Comparison of ENCODE assay signal across 8 mouse cellular contexts in the genomic region with DNA sequence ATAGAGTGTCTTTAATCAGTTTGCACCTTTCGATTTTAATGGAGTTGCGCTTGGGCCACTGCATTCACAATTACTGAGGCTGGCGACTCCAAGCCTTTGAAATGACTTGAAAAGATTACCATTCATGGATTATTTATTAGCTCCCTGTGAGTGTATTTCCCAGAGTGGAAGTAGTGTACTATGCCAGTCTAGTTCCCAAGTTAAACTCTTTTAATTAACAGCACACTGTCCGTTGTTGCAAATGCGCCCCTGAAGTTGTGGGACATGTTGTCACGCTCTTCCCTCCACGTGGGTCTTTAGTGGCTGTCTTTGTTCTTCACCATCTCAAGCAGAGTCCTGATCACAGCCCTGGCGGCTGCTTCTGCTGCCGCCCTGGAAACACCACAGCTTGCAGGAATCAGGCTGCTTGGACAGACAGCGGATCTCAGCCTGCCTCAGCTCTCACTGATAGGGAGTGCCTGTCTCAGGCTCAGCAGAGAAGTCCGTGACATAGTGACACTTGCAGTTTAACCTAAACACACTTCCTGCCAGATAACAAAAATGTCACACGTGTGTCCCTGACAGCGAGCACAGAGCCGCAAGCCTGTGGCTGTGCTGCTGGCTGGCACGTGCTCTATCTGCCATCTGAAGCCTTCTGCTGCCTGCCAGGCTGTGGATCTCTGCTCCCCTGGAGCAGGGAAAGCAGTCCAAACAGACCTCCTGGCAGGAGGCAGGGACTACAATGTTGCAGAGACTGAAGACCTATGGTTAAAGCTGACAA.
DNase-seq lines count a peak whose midpoint lies in the region; ATAC-seq lines count a peak whose summit lies in the region.

No protein-coding gene starts in this region.

- peak; percentile 11 for DNase-seq in ES-CJ7 (ENCODE audit: low read depth, low spot score)
- DNase-seq in adrenal gland, postnatal 25 days: peak; percentile 36
- DNase-seq in embryonic facial prominence, embryonic 14.5 days (ENCODE audit: low spot score): peak; percentile 39
- peak; percentile 41 to 43 for DNase-seq in left cerebral cortex, postnatal 25 days (ENCODE audit: low spot score in 2 of 2)
- DNase-seq in midbrain, embryonic 11.5 days (ENCODE audit: low spot score, missing footprints): peak; percentile 94
- DNase-seq in thymus, postnatal 0 days (ENCODE audit: low spot score): peak; percentile 42
- DNase-seq in c-Kit-positive CD71-positive TER-119-positive erythroid progenitor cells, embryonic 14.5 days (ENCODE audit: low spot score): no peak

- WGBS in embryonic facial prominence, embryonic 14.5 days: 12% methylated on average over 15 of the region's 15 CpGs
- WGBS in hindbrain, embryonic 12.5 days: 3% methylated on average over 15 of the region's 15 CpGs
- 2% methylated on average over 15 of the region's 15 CpGs for WGBS in midbrain, embryonic 11.5 days

- no peaks in the 10 kb centered on the region for H3K36me3 ChIP-seq in embryonic facial prominence, embryonic 14.5 days (ENCODE audit: control insufficient read depth, insufficient read depth, low read length)
- no peaks in the 10 kb centered on the region for H3K36me3 ChIP-seq in hindbrain, embryonic 12.5 days
- no peaks in the 10 kb centered on the region for H3K36me3 ChIP-seq in midbrain, embryonic 11.5 days (ENCODE audit: control insufficient read depth, insufficient read depth, low read length)

- peaks cover 7% of the 10 kb centered on the region; the same call in 1 of the 2 replicates for H3K4me1 ChIP-seq in embryonic facial prominence, embryonic 14.5 days (ENCODE audit: control insufficient read depth, insufficient read depth, low read length)
- H3K4me1 ChIP-seq in hindbrain, embryonic 12.5 days: peaks cover 19% of the 10 kb centered on the region
- peaks cover 16% of the 10 kb centered on the region; the same call in 1 of the 2 replicates for H3K4me1 ChIP-seq in midbrain, embryonic 11.5 days (ENCODE audit: control insufficient read depth, insufficient read depth, low read length)

- H3K4me2 ChIP-seq in embryonic facial prominence, embryonic 14.5 days (ENCODE audit: low read depth, low read length): peak overlapping the region; percentile 46
- peak overlapping the region; percentile 39 for H3K4me2 ChIP-seq in hindbrain, embryonic 12.5 days (replicated peaks)
- peak overlapping the region; percentile 47 for H3K4me2 ChIP-seq in midbrain, embryonic 11.5 days

- ATAC-seq in embryonic facial prominence, embryonic 14.5 days (ENCODE audit: low read depth): 0 out of 2 replicates have a peak, but pooled peaks have one; percentile 44
- peak; percentile 82 for ATAC-seq in hindbrain, embryonic 12.5 days (ENCODE audit: low FRiP score)
- ATAC-seq in midbrain, embryonic 11.5 days (ENCODE audit: low FRiP score): peak; percentile 83

- intact Hi-C loops in left cerebral cortex, postnatal 25 days (cut with DNase I): no loop called here

- no peak overlapping the region for H3K27ac ChIP-seq in embryonic facial prominence, embryonic 14.5 days (replicated peaks; ENCODE audit: low read depth, low read length)
- peak overlapping the region; percentile 79 for H3K27ac ChIP-seq in hindbrain, embryonic 12.5 days
- H3K27ac ChIP-seq in midbrain, embryonic 11.5 days (ENCODE audit: low read depth, low read length): peak overlapping the region; percentile 49; the same call in 1 of the 2 replicates

- no peaks in the 10 kb centered on the region for H3K27me3 ChIP-seq in embryonic facial prominence, embryonic 14.5 days (replicated peaks; ENCODE audit: control insufficient read depth, insufficient read depth, low read length)
- H3K27me3 ChIP-seq in hindbrain, embryonic 12.5 days: peaks cover 6% of the 10 kb centered on the region; the same call in 1 of the 2 replicates
- H3K27me3 ChIP-seq in midbrain, embryonic 11.5 days (ENCODE audit: control insufficient read depth, insufficient read depth, low read length): no peaks in the 10 kb centered on the region

- peak overlapping the region; percentile 7; the same call in 1 of the 2 replicates for H3K4me3 ChIP-seq in embryonic facial prominence, embryonic 14.5 days (ENCODE audit: low read depth, low read length)
- peak overlapping the region; percentile 9; the same call in 1 of the 2 replicates for H3K4me3 ChIP-seq in hindbrain, embryonic 12.5 days
- H3K4me3 ChIP-seq in midbrain, embryonic 11.5 days (ENCODE audit: low read depth, low read length): peak overlapping the region; percentile 8; the same call in 1 of the 2 replicates

- H3K9me3 ChIP-seq in embryonic facial prominence, embryonic 14.5 days (ENCODE audit: control insufficient read depth, low read length): no peaks in the 10 kb centered on the region
- H3K9me3 ChIP-seq in hindbrain, embryonic 12.5 days (replicated peaks): no peaks in the 10 kb centered on the region
- no peaks in the 10 kb centered on the region for H3K9me3 ChIP-seq in midbrain, embryonic 11.5 days (ENCODE audit: control insufficient read depth, low read length)

- no peak overlapping the region; the same call in 1 of the 2 replicates for H3K9ac ChIP-seq in embryonic facial prominence, embryonic 14.5 days (ENCODE audit: low read depth, low read length)
- H3K9ac ChIP-seq in hindbrain, embryonic 12.5 days: 0 out of 2 replicates have a peak overlapping the region, but pooled peaks have one; percentile 28
- H3K9ac ChIP-seq in midbrain, embryonic 11.5 days (ENCODE audit: low read length): peak overlapping the region; percentile 54
